Mouse (Mus musculus): ENCODE measurements around the gene Ccn1.
A peak's percentile ranks its signal among the peaks of the same experiment; 100 is the strongest.

Ccn1 gene

GRCm38 (mm10) chr3:145648991-145649851 lies 560 bp downstream of the Ccn1 start:
- DNase-seq = no peak

GRCm38 (mm10) chr3:145648097-145648931 lies 1.5 kb downstream of the Ccn1 start:
- peak in 1 of 2 experiments; percentile 40 for DNase-seq

GRCm38 (mm10) chr3:145647416-145647815 lies 2.4 kb downstream of the Ccn1 start:
- no peak for DNase-seq

GRCm38 (mm10) chr3:145646666-145647065 lies 3.1 kb downstream of the Ccn1 start:
- no peak for DNase-seq

- no peak for DNase-seq
Observed at GRCm38 (mm10) chr3:145646009-145646408, 3.8 kb downstream of the Ccn1 start.

GRCm38 (mm10) chr3:145645463-145645862 lies 4.3 kb downstream of the Ccn1 start:
- DNase-seq = no peak

- DNase-seq = no peak
Observed at GRCm38 (mm10) chr3:145642861-145643260, 6.9 kb downstream of the Ccn1 start.

GRCm38 (mm10) chr3:145641878-145642277 lies 7.9 kb downstream of the Ccn1 start:
- DNase-seq = no peak

GRCm38 (mm10) chr3:145641036-145641685 lies 8.6 kb downstream of the Ccn1 start:
- DNase-seq = no peak

- DNase-seq = no peak
Observed at GRCm38 (mm10) chr3:145640583-145640982, 9.2 kb downstream of the Ccn1 start.

- no peak for DNase-seq
Observed at GRCm38 (mm10) chr3:145640170-145640569, 9.6 kb downstream of the Ccn1 start.

GRCm38 (mm10) chr3:145634002-145634710 lies 15.6 kb downstream of the Ccn1 start:
- no peak for DNase-seq

GRCm38 (mm10) chr3:145632888-145633287 lies 16.9 kb downstream of the Ccn1 start:
- no peak for DNase-seq

GRCm38 (mm10) chr3:145628643-145629042 lies 21.1 kb downstream of the Ccn1 start:
- DNase-seq = no peak

GRCm38 (mm10) chr3:145627830-145628229 lies 22.0 kb downstream of the Ccn1 start:
- DNase-seq = peak; percentile 26 to 48

- no peak for DNase-seq
Observed at GRCm38 (mm10) chr3:145626063-145626462, 23.7 kb downstream of the Ccn1 start.

- DNase-seq = no peak
Observed at GRCm38 (mm10) chr3:145625546-145625945, 24.2 kb downstream of the Ccn1 start.

GRCm38 (mm10) chr3:145624786-145625185 lies 25.0 kb downstream of the Ccn1 start:
- DNase-seq = no peak

GRCm38 (mm10) chr3:145623047-145623446 lies 26.7 kb downstream of the Ccn1 start:
- DNase-seq = no peak

- DNase-seq = no peak
Observed at GRCm38 (mm10) chr3:145621209-145621608, 28.6 kb downstream of the Ccn1 start.

GRCm38 (mm10) chr3:145619621-145620365 lies 30.0 kb downstream of the Ccn1 start:
- DNase-seq = no peak

- DNase-seq = no peak
Observed at GRCm38 (mm10) chr3:145618299-145618698, 31.5 kb downstream of the Ccn1 start.
